Mouse (Mus musculus): ENCODE results near the gene Chrm4. TPM values are rescaled to one million over a fixed set of nuclear protein-coding genes. Genes with fewer than 3 reads are reported as not detected.

Gene Chrm4
- polyA plus RNA-seq, 1 experiment from 2014 or later, result 0.57 TPM

- Histone ChIP-seq H3K36me3 (peaks cover 7% of the 10 kb centered on the region; the same call in 1 of the 2 replicates), H3K4me3 (peak overlapping the region; percentile 36), H3K9me3 (no peaks in the 10 kb centered on the region), H3K4me1 (peaks cover 64% of the 10 kb centered on the region), H3K27ac (peak overlapping the region; percentile 7; the same call in 1 of the 2 replicates), H3K27me3 (ENCODE audit: insufficient read depth, poor library complexity, severe bottlenecking) (peaks cover 33% of the 10 kb centered on the region)
- peak; percentile 93 for DNase-seq (ENCODE audit: low spot score)
- 34% methylated on average over 34 of the region's 34 CpGs for WGBS
Measured at GRCm38 (mm10) chr2:91927826-91928533, 931 bp downstream of the Chrm4 start.

- H3K9me3 ChIP-seq, result no peaks in the 10 kb centered on the region
- peak overlapping the region; percentile 36; the same call in 1 of the 2 replicates for H3K4me3 ChIP-seq
- WGBS, result 68% methylated on average over 23 of the region's 23 CpGs
- peaks cover 14% of the 10 kb centered on the region for H3K36me3 ChIP-seq
- peak overlapping the region; percentile 44 for H3K27ac ChIP-seq
- peaks cover 25% of the 10 kb centered on the region for H3K27me3 ChIP-seq (ENCODE audit: insufficient read depth, poor library complexity, severe bottlenecking)
- no peak for DNase-seq (ENCODE audit: low spot score)
- peaks cover 64% of the 10 kb centered on the region for H3K4me1 ChIP-seq
Measured at GRCm38 (mm10) chr2:91928534-91929350, 1.7 kb downstream of the Chrm4 start.

- H3K27me3 ChIP-seq (ENCODE audit: insufficient read depth, poor library complexity, severe bottlenecking), result peaks cover 19% of the 10 kb centered on the region
- no peak for DNase-seq (ENCODE audit: low spot score)
- 60% methylated on average over 3 of the region's 3 CpGs for WGBS
- H3K36me3 ChIP-seq, result peaks cover 20% of the 10 kb centered on the region
- H3K9me3 ChIP-seq, result no peaks in the 10 kb centered on the region
- peak overlapping the region; percentile 92; the same call in 1 of the 2 replicates for H3K27ac ChIP-seq
- peak overlapping the region; percentile 78 for H3K4me3 ChIP-seq
- H3K4me1 ChIP-seq, result peaks cover 68% of the 10 kb centered on the region
Measured at GRCm38 (mm10) chr2:91929455-91929854, 2.4 kb downstream of the Chrm4 start.

GRCm38 (mm10) chr2:91929936-91930335 lies 2.9 kb downstream of the Chrm4 start:
- Histone ChIP-seq H3K27ac (peak overlapping the region; percentile 92), H3K4me1 (peaks cover 73% of the 10 kb centered on the region), H3K9me3 (no peaks in the 10 kb centered on the region), H3K36me3 (peaks cover 24% of the 10 kb centered on the region), H3K4me3 (peak overlapping the region; percentile 78), H3K27me3 (ENCODE audit: insufficient read depth, poor library complexity, severe bottlenecking) (peaks cover 14% of the 10 kb centered on the region; the same call in 1 of the 2 replicates)
- WGBS, result 9% methylated on average over 12 of the region's 12 CpGs
- peak; percentile 92 for DNase-seq (ENCODE audit: low spot score)

GRCm38 (mm10) chr2:91930761-91931291 lies 3.8 kb downstream of the Chrm4 start:
- no peak for DNase-seq (ENCODE audit: low spot score)
- peak overlapping the region; percentile 92 for H3K27ac ChIP-seq
- WGBS, result 1% methylated on average over 23 of the region's 23 CpGs
- H3K4me1 ChIP-seq, result peaks cover 82% of the 10 kb centered on the region
- H3K9me3 ChIP-seq, result no peaks in the 10 kb centered on the region
- peaks cover 8% of the 10 kb centered on the region; the same call in 1 of the 2 replicates for H3K27me3 ChIP-seq (ENCODE audit: insufficient read depth, poor library complexity, severe bottlenecking)
- peak overlapping the region; percentile 78 for H3K4me3 ChIP-seq
- peaks cover 33% of the 10 kb centered on the region for H3K36me3 ChIP-seq

GRCm38 (mm10) chr2:91931328-91932159 lies 4.5 kb downstream of the Chrm4 start:
- H3K4me1 ChIP-seq, result peaks cover 83% of the 10 kb centered on the region
- 1% methylated on average over 46 of the region's 50 CpGs for WGBS
- peak; percentile 94 for DNase-seq (ENCODE audit: low spot score)
- H3K36me3 ChIP-seq, result peaks cover 41% of the 10 kb centered on the region
- peaks cover 7% of the 10 kb centered on the region; the same call in 1 of the 2 replicates for H3K27me3 ChIP-seq (ENCODE audit: insufficient read depth, poor library complexity, severe bottlenecking)
- H3K4me3 ChIP-seq, result peak overlapping the region; percentile 78
- no peaks in the 10 kb centered on the region for H3K9me3 ChIP-seq
- H3K27ac ChIP-seq, result peak overlapping the region; percentile 92

- Histone ChIP-seq H3K27me3 (ENCODE audit: insufficient read depth, poor library complexity, severe bottlenecking) (0 out of 2 replicates have a peak, but pooled peaks cover under 1% of the 10 kb centered on the region), H3K4me1 (peaks cover 89% of the 10 kb centered on the region), H3K36me3 (peaks cover 47% of the 10 kb centered on the region), H3K4me3 (peak within 1 kb of the TSS; percentile 78), H3K9me3 (no peaks in the 10 kb centered on the region), H3K27ac (peak within 1 kb of the TSS; percentile 92)
- peak; percentile 94 for DNase-seq (ENCODE audit: low spot score)
- 2% methylated on average over 16 of the region's 16 CpGs for WGBS
Measured at GRCm38 (mm10) chr2:91932160-91932711, 5.2 kb downstream of the Chrm4 start, which contains the start of gene Mdk. Gene Mdk, minus strand, starts transcription at chr2:91932297.

- H3K27me3 ChIP-seq (ENCODE audit: insufficient read depth, poor library complexity, severe bottlenecking), result no peaks in the 10 kb centered on the region
- H3K27ac ChIP-seq, result peak overlapping the region; percentile 92
- DNase-seq (ENCODE audit: low spot score), result no peak
- WGBS, result 17% methylated on average over 6 of the region's 6 CpGs
- H3K4me1 ChIP-seq, result peaks cover 86% of the 10 kb centered on the region
- peaks cover 54% of the 10 kb centered on the region for H3K36me3 ChIP-seq
- H3K4me3 ChIP-seq, result peak overlapping the region; percentile 78
- no peaks in the 10 kb centered on the region for H3K9me3 ChIP-seq
Measured at GRCm38 (mm10) chr2:91932737-91933350, 5.8 kb downstream of the Chrm4 start.

GRCm38 (mm10) chr2:91933471-91933870 lies 6.4 kb downstream of the Chrm4 start:
- DNase-seq (ENCODE audit: low spot score), result no peak
- H3K4me1 ChIP-seq, result peaks cover 79% of the 10 kb centered on the region
- H3K27ac ChIP-seq, result peak overlapping the region; percentile 92
- 27% methylated on average over 9 of the region's 9 CpGs for WGBS
- no peaks in the 10 kb centered on the region for H3K27me3 ChIP-seq (ENCODE audit: insufficient read depth, poor library complexity, severe bottlenecking)
- H3K9me3 ChIP-seq, result no peaks in the 10 kb centered on the region
- H3K4me3 ChIP-seq, result peak overlapping the region; percentile 78
- peaks cover 60% of the 10 kb centered on the region for H3K36me3 ChIP-seq

GRCm38 (mm10) chr2:91934016-91934415 lies 7.0 kb downstream of the Chrm4 start:
- H3K36me3 ChIP-seq, result peaks cover 62% of the 10 kb centered on the region
- H3K27me3 ChIP-seq (ENCODE audit: insufficient read depth, poor library complexity, severe bottlenecking), result no peaks in the 10 kb centered on the region
- WGBS, result 18% methylated on average over 8 of the region's 8 CpGs
- no peak overlapping the region for H3K4me3 ChIP-seq
- peaks cover 74% of the 10 kb centered on the region for H3K4me1 ChIP-seq
- DNase-seq (ENCODE audit: low spot score), result no peak
- peak overlapping the region; percentile 92 for H3K27ac ChIP-seq
- H3K9me3 ChIP-seq, result no peaks in the 10 kb centered on the region

GRCm38 (mm10) chr2:91934826-91935525 lies 7.9 kb downstream of the Chrm4 start:
- peaks cover 70% of the 10 kb centered on the region for H3K36me3 ChIP-seq
- H3K9me3 ChIP-seq, result no peaks in the 10 kb centered on the region
- WGBS, result 89% methylated on average over 9 of the region's 9 CpGs
- peaks cover 68% of the 10 kb centered on the region for H3K4me1 ChIP-seq
- DNase-seq (ENCODE audit: low spot score), result no peak
- no peak overlapping the region for H3K4me3 ChIP-seq
- no peaks in the 10 kb centered on the region for H3K27me3 ChIP-seq (ENCODE audit: insufficient read depth, poor library complexity, severe bottlenecking)
- H3K27ac ChIP-seq, result peak overlapping the region; percentile 92
